Mouse (Mus musculus) heart, embryonic 11.5 days (tissue): ENCODE data around the gene Anks1. TPM values are rescaled to one million over a fixed set of nuclear protein-coding genes. Genes with fewer than 3 reads are reported as not detected.
A peak's percentile ranks its signal among the peaks of the same experiment; 100 is the strongest.

Experiments used
- ATAC-seq: fragments of 200-750 bp; cut with Nextera tagmentation; replicated peaks from 2 replicates; pipeline ENCODE4 v1.8.0; 2017; ENCODE audit warnings: moderate library complexity; ENCODE audit not compliant: insufficient number of reproducible peaks, low FRiP score, low TSS enrichment
- H3K27ac ChIP-seq: fragments of 300-500 bp; sonication (generic); 2 replicates; pipeline ENCODE4 v1.5.1; 2014; ENCODE audit warnings: mild to moderate bottlenecking, low read depth, low read length
- H3K27me3 ChIP-seq: fragments of 300-500 bp; sonication (generic); 2 replicates; pipeline ENCODE4 v1.6.1; 2014; ENCODE audit warnings: mild to moderate bottlenecking, low read length, mixed read lengths; ENCODE audit not compliant: control insufficient read depth, insufficient read depth
- H3K36me3 ChIP-seq: fragments of 300-500 bp; sonication (generic); 2 replicates; pipeline ENCODE4 v1.6.1; 2014; ENCODE audit warnings: mild to moderate bottlenecking, low read length, moderate library complexity, mixed read lengths; ENCODE audit not compliant: control insufficient read depth, insufficient read depth
- H3K4me1 ChIP-seq: fragments of 300-500 bp; sonication (generic); 2 replicates; pipeline ENCODE4 v1.6.1; 2014; ENCODE audit warnings: low read length; ENCODE audit not compliant: control insufficient read depth, insufficient read depth
- H3K4me2 ChIP-seq: fragments of 300-500 bp; sonication (generic); 2 replicates; pipeline ENCODE4 v1.6.1; 2014; ENCODE audit warnings: mild to moderate bottlenecking, moderate library complexity
- H3K4me3 ChIP-seq: fragments of 300-500 bp; sonication (generic); 2 replicates; pipeline ENCODE4 v1.5.1; 2014; ENCODE audit warnings: low read depth, low read length
- H3K9ac ChIP-seq: fragments of 300-500 bp; sonication (generic); 2 replicates; pipeline ENCODE4 v1.6.1; 2014; ENCODE audit warnings: mild to moderate bottlenecking, low read depth, low read length, moderate library complexity
- H3K9me3 ChIP-seq: fragments of 300-500 bp; sonication (generic); replicated peaks from 2 replicates; pipeline ENCODE4 v1.6.1; 2016; ENCODE audit warnings: low read length; ENCODE audit not compliant: control insufficient read depth
- WGBS: fragments of 180-500 bp; shearing (Covaris S2); extraction: QIAGEN DNeasy Blood & Tissue Kit; methylation state at CpG from one replicate; pipeline ENCODE4 v1.1.7; 2014; ENCODE audit not compliant: insufficient replicate concordance; 5-methylcytosine and 5-hydroxymethylcytosine counted together
- polyA plus RNA-seq: library from polyadenylated mRNA; unstranded; fragments of >200 nt; fragmentation: Nextera tagmentation; extraction: Ambion mirVana; gene quantifications from 2 replicates; pipeline ENCODE4 v1.2.1, GENCODE M21; 2014

Anks1 gene
- polyA plus RNA-seq, 1 experiment from 2014 or later: 6.9 TPM

DNA sequence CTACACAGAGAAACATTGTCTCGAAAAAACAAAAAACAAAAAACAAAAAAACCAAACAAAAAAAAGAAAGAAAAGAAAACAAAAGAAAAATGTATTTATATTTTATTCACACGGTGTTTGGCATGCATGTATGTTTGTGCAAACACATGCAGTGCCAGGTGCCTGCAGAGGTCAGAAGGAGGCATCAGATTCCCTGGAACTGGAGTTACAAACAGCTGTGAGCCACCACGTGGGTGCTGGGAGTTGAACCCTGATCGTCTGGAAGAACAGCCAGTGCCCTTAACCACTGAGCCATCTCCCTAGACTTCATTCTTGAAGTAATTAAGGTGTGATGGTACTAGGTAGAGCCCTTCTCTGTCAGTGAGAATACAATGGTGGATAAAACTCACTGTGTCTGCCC, 57.0 kb downstream of the Anks1 start:
- Histone ChIP-seq H3K9ac (no peak overlapping the region), H3K9me3 (no peaks in the 10 kb centered on the region), H3K4me1 (peaks cover 26% of the 10 kb centered on the region), H3K27me3 (no peaks in the 10 kb centered on the region), H3K4me3 (no peak overlapping the region), H3K4me2 (no peak overlapping the region), H3K27ac (no peak overlapping the region), H3K36me3 (no peaks in the 10 kb centered on the region)
- 70% methylated on average over 4 of the region's 4 CpGs for WGBS
- ATAC-seq: no peak

DNA sequence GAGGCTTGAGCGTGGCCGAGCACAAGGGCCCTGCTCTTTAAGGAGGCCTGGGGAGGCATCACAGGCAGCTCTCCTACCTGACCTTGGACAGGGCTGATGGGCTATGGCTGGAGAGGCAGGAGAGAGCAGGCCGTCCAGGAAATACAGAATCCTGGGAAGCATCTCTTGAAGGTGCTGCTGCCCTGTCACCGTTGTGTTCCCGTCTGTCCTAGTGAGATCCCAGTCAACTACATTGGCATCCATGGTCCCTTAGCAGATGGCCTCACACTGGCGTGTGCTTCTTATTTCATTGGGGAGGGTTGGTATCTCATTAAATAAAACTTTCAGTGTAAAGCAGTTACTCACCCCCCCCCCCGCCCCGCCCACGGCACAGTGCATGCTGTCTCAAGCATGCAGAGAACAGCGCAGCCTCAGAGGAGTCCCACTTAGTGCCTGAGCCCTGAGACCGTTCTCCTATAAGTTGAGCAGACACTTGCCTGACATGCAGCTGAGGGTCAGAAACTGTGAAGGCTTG, 57.5 kb downstream of the Anks1 start:
- Histone ChIP-seq H3K36me3 (no peaks in the 10 kb centered on the region), H3K9ac (no peak overlapping the region), H3K4me1 (peaks cover 29% of the 10 kb centered on the region), H3K4me2 (no peak overlapping the region), H3K27me3 (no peaks in the 10 kb centered on the region), H3K9me3 (no peaks in the 10 kb centered on the region), H3K4me3 (no peak overlapping the region), H3K27ac (no peak overlapping the region)
- ATAC-seq: no peak
- 79% methylated on average over 11 of the region's 11 CpGs for WGBS

- Histone ChIP-seq H3K36me3 (no peaks in the 10 kb centered on the region), H3K4me1 (peaks cover 29% of the 10 kb centered on the region), H3K27ac (no peak overlapping the region), H3K4me3 (no peak overlapping the region), H3K9ac (no peak overlapping the region), H3K9me3 (no peaks in the 10 kb centered on the region), H3K4me2 (no peak overlapping the region), H3K27me3 (no peaks in the 10 kb centered on the region)
- no peak for ATAC-seq
- 87% methylated on average over 7 of the region's 7 CpGs for WGBS
Measured at GRCm38 (mm10) chr17:27967529-27967928, 58.4 kb downstream of the Anks1 start.

DNA sequence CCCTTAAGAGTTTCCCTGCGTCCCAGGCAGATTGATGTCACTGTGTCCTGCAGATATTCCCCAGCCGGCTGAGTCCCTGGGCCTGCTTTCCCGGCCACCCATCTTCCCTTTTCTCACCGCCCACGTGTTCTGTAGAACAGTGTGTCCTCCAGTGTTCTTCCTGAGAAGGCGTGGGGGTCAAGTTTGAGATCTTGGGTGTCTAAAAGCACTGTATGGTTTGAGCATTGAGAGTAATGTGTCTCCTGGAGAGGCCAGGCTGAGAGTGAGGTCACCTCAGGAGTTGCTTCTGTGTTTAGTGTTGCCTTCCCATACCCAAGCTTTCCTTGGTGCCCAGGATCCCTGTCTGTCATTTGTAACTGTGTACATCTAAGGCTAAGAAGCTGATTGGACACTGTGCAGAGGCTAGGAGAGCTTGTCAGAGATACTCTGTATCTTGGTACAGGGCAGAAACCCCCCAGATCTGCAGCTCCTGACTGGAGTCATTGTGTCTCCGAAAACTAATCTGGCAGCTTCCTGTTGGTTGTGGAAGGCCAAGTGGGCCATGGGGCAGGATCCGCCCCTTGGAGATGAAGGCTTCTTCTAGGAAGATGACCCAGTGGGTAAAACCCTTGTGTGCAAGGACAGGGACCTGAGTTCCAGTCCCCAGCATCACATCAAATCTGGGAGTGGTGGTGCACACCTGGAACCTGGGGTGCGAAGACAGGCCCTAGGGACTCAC, 59.1 kb downstream of the Anks1 start:
- Histone ChIP-seq H3K27me3 (no peaks in the 10 kb centered on the region), H3K9ac (0 out of 2 replicates have a peak overlapping the region, but pooled peaks have one; percentile 12), H3K36me3 (no peaks in the 10 kb centered on the region), H3K4me3 (no peak overlapping the region), H3K27ac (no peak overlapping the region), H3K4me1 (peaks cover 29% of the 10 kb centered on the region), H3K9me3 (no peaks in the 10 kb centered on the region), H3K4me2 (no peak overlapping the region)
- 69% methylated on average over 9 of the region's 9 CpGs for WGBS
- ATAC-seq: no peak

GRCm38 (mm10) chr17:27968903-27969302, 59.8 kb downstream of the Anks1 start:
- Histone ChIP-seq H3K4me1 (peaks cover 24% of the 10 kb centered on the region), H3K9me3 (no peaks in the 10 kb centered on the region), H3K4me3 (no peak overlapping the region), H3K27me3 (no peaks in the 10 kb centered on the region), H3K27ac (no peak overlapping the region), H3K4me2 (no peak overlapping the region), H3K9ac (no peak overlapping the region), H3K36me3 (no peaks in the 10 kb centered on the region)
- 95% methylated on average over 5 of the region's 5 CpGs for WGBS
- no peak for ATAC-seq

DNA sequence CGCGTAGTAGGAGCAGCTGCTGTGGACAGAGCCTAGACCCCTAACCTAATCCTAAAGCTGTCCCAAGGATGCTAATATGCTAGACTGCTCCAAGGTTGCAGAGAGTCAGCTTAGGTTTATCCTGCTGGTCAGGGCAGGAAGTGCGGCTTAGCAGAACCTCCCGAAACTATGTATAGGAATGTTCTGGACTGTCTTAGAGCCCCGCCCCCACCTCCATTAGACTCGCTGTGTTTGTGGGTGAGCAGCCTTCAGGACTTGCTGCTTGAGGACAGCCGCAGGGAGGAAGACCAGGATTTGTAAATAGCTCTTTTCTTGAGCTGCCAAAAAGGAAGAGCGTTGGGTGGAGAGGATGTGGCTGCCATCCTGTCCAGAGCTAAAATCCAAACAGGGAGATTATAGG, 60.3 kb downstream of the Anks1 start:
- 72% methylated on average over 8 of the region's 8 CpGs for WGBS

GRCm38 (mm10) chr17:27969896-27970295, 60.8 kb downstream of the Anks1 start:
- Histone ChIP-seq H3K4me3 (no peak overlapping the region), H3K4me1 (peaks cover 17% of the 10 kb centered on the region), H3K27ac (0 out of 2 replicates have a peak overlapping the region, but pooled peaks have one; percentile 3), H3K27me3 (no peaks in the 10 kb centered on the region), H3K9me3 (no peaks in the 10 kb centered on the region), H3K9ac (no peak overlapping the region), H3K36me3 (no peaks in the 10 kb centered on the region), H3K4me2 (no peak overlapping the region)
- 78% methylated on average over 5 of the region's 5 CpGs for whole genome bisulfite sequencing
- ATAC-seq: no peak

More for the DNA sequence above, 60.3 kb downstream of the Anks1 start:
- Histone ChIP-seq H3K27me3 (no peaks in the 10 kb centered on the region), H3K4me1 (peaks cover 20% of the 10 kb centered on the region), H3K4me3 (no peak overlapping the region), H3K36me3 (no peaks in the 10 kb centered on the region), H3K9ac (no peak overlapping the region), H3K4me2 (no peak overlapping the region), H3K9me3 (no peaks in the 10 kb centered on the region), H3K27ac (0 out of 2 replicates have a peak overlapping the region, but pooled peaks have one; percentile 3)
- ATAC-seq: no peak

DNA sequence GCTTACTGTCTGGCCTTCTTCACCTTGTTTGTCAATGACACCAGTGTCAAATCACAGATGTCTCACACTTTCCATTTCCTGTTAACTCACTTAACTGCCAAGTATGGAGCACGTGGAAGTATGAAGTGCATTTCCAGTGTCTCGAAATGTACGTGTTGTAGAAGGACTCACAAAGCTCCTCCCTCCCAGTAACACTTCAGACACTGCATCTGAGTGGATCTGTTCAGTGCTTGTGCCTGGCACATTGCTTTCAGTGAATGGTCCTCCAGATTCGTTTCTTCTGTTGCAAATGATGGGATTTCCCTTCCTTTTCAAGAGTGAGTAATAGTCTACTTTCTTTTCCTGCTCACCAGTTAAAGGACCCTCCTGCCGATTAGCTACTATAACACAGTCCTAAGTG, 61.2 kb downstream of the Anks1 start:
- Histone ChIP-seq H3K27ac (no peak overlapping the region), H3K36me3 (no peaks in the 10 kb centered on the region), H3K27me3 (no peaks in the 10 kb centered on the region), H3K4me2 (no peak overlapping the region), H3K9me3 (no peaks in the 10 kb centered on the region), H3K4me3 (no peak overlapping the region), H3K9ac (no peak overlapping the region), H3K4me1 (peaks cover 17% of the 10 kb centered on the region)
- ATAC-seq: no peak
- WGBS: 60% methylated on average over 5 of the region's 5 CpGs

DNA sequence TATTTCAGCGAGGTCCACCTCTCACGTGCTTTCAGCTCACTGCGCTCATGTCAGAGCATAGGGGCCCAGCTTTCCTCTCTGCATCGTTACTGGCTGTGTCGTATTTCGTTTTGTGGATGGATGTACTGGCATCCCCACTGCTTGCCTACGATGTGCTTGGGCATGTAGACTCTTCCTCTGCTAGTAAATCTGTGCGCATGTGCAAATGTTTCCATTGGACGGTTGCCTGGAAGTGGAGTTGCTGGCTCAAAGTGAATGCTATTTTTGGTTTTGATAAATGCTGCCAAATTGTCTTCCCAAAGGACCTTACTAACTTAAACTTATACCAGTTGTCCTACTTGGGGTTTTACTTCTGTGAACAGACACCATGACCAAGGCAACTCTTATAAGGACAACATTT, 62.4 kb downstream of the Anks1 start:
- Histone ChIP-seq H3K27me3 (no peaks in the 10 kb centered on the region), H3K27ac (0 out of 2 replicates have a peak overlapping the region, but pooled peaks have one; percentile 15), H3K9me3 (no peaks in the 10 kb centered on the region), H3K36me3 (no peaks in the 10 kb centered on the region), H3K4me3 (no peak overlapping the region), H3K9ac (no peak overlapping the region), H3K4me1 (peaks cover 15% of the 10 kb centered on the region), H3K4me2 (no peak overlapping the region)
- ATAC-seq: no peak
- 85% methylated on average over 9 of the region's 9 CpGs for WGBS
